Mouse (Mus musculus) spleen, adult 2 months (tissue): ENCODE results near the gene Pld5. TPM values are rescaled to one million over a fixed set of nuclear protein-coding genes. Genes with fewer than 3 reads are reported as not detected.

Experiments
- DNase-seq, 2 experiments: peaks; one replicate each; pipeline versions ENCODE4 v3.0.0 to v3.0.0-alpha.2; 2012 to 2021; ENCODE audit warnings: low spot score in 2 of 2, low read depth in 1 of 2
- H3K27ac ChIP-seq: fragments of 200-500 bp; 2 replicates; pipeline ENCODE4 v1.5.1; 2012; ENCODE audit warnings: low read length, inconsistent platforms; ENCODE audit not compliant: insufficient read depth
- H3K27me3 ChIP-seq: fragments of 200-500 bp; 2 replicates; pipeline ENCODE4 v1.6.1; 2012; ENCODE audit warnings: mild to moderate bottlenecking, moderate library complexity, low read length, inconsistent platforms; ENCODE audit not compliant: control insufficient read depth, insufficient read depth
- H3K36me3 ChIP-seq: fragments of 200-500 bp; 2 replicates; pipeline ENCODE4 v1.6.1; 2012; ENCODE audit warnings: mild to moderate bottlenecking, low read length, inconsistent platforms; ENCODE audit not compliant: control insufficient read depth, insufficient read depth
- H3K4me1 ChIP-seq: fragments of 200-500 bp; 2 replicates; pipeline ENCODE4 v1.6.1; 2011; ENCODE audit warnings: inconsistent platforms; ENCODE audit not compliant: control insufficient read depth, insufficient read depth, insufficient read length
- H3K4me3 ChIP-seq: fragments of 200-500 bp; 2 replicates; pipeline ENCODE4 v1.5.1; 2011; ENCODE audit warnings: mild to moderate bottlenecking, inconsistent platforms; ENCODE audit not compliant: insufficient read depth, insufficient read length; ENCODE audit errors: extremely low read depth
- CTCF ChIP-seq: fragments of 200-500 bp; IDR thresholded peaks from 2 replicates; pipeline ENCODE4 v1.5.1; 2011; ENCODE audit warnings: mild to moderate bottlenecking, inconsistent platforms; ENCODE audit not compliant: insufficient read depth, insufficient read length, insufficient replicate concordance; ENCODE audit errors: extremely low read depth
- POLR2A ChIP-seq: fragments of 200-500 bp; IDR thresholded peaks from 2 replicates; pipeline ENCODE4 v1.6.1; 2011; ENCODE audit warnings: low read depth, low read length, inconsistent platforms
- WGBS: fragments of 180-500 bp; shearing (Covaris S2); methylation state at CpG from one replicate; pipeline ENCODE4 v1.1.7; 2018; 5-methylcytosine and 5-hydroxymethylcytosine counted together
- polyA plus RNA-seq: library from polyadenylated mRNA; depleted of rRNA; stranded (reverse); fragments of >200 nt; gene quantifications from 2 replicates; pipeline ENCODE4 v1.2.3, GENCODE M21; 2012

Pld5 gene
- polyA plus RNA-seq, 1 experiment = not detected

DNA sequence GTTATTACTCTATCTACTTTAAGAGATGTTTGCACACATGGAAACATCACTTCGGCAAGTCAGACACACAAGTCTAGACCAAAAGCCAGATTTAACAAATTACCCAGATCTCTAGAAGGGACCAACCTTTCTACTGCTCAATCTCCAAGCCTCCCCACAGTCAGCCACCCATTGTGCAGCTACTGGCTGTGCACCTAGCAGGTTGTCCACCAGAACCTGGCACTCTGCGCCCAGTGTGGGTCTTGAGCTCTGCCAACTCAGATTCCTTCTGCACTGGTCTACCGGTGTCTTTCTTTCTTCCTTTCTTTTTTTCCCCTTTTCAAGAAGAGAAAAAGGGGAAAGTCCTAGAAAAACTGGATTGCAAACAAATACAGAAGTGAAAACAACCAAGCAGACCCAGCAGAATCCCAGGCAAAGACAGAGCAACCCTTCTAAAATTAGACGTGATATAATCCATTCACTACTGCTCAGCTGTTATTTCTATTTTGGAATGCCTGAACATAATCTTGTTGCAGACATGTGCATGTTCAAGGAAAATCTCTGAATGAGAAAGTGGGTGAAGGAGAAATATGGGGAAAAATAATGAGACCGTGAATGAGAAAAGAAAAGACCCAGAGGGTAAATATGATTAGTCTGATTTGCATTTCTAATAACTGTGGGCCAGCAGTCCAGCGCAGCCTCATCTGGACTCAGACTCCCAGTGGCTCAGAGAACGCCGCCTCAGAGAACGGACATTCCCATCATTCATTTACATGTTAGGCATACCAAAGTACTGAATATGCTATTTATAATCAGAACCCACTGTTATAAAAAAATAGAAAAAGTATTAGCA, 27.0 kb downstream of the Pld5 start:
- H3K27me3 ChIP-seq = no peaks in the 10 kb centered on the region
- 92% methylated on average over 9 of the region's 9 CpGs for WGBS
- no peak overlapping the region for H3K27ac ChIP-seq
- no peak overlapping the region for H3K4me3 ChIP-seq
- no peaks in the 10 kb centered on the region for H3K36me3 ChIP-seq
- TF ChIP-seq CTCF (no peak), POLR2A (no peak)
- no peak for DNase-seq
- H3K4me1 ChIP-seq = no peaks in the 10 kb centered on the region

DNA sequence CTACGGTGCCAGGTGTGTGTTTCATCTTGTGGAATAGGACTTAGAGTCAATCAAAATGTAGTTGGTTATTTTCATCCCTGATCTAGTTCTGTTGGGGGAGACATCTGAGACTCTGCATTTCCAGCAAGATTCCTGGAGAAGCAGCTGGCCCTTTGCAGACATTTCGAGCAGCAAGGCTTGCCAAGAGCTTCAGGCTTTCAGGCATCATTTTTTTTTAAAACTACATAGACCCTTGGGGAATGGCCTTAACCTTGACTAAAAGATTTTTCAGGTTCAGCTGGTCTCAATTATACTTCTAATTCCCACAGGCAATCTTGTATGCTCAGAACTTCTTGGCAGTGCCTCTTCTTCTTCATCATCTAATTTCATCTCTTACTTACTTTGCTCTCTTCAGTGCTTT, 35.9 kb downstream of the Pld5 start:
- Histone ChIP-seq H3K27ac (no peak overlapping the region), H3K4me1 (no peaks in the 10 kb centered on the region), H3K4me3 (no peak overlapping the region), H3K27me3 (no peaks in the 10 kb centered on the region), H3K36me3 (no peaks in the 10 kb centered on the region)
- WGBS = 76% methylated on average over 2 of the region's 2 CpGs
- TF ChIP-seq POLR2A (no peak), CTCF (no peak)
- no peak for DNase-seq

DNA sequence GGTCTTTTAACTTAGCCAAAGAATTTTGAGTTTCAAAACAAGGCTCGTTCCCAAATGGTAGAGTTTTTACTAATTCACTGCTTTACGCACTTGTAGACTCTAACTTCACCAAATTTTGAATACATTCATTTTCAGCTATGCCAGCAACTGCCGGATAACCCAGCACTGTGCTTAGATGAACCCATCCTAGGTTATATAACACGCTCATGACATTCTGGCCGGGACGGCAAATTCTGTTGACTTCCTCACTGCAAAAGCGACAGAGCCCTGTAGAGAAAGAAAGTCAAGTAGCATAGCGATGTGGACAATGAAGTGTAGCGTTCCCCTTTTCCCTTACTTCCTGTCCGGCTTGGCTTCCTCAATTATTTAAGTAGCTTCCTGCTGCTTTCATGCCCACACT, 51.3 kb downstream of the Pld5 start:
- Histone ChIP-seq H3K27me3 (no peaks in the 10 kb centered on the region), H3K4me3 (no peak overlapping the region), H3K36me3 (no peaks in the 10 kb centered on the region), H3K27ac (no peak overlapping the region), H3K4me1 (no peaks in the 10 kb centered on the region)
- TF ChIP-seq CTCF (no peak), POLR2A (no peak)
- DNase-seq = no peak
- WGBS = 19% methylated on average over 10 of the region's 10 CpGs

DNA sequence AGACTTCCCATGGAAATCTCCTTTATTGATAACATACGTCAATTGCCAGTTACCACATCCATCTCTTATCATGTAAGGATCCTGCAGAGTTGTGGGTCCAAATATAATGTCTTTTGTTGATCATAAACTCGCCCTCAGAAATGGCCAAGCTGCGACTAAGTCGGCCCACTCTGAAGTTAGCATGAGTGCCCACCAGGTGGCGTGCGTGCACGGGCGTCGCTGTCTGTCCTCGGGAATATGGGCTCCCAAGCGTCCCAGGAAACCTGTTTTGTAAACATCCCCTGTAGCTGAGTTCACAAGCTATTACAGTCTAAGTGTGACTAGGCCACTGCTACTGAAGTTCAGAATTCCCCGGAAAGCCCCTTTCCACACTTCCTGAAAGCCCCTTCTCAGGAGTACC, 51.9 kb downstream of the Pld5 start:
- no peaks in the 10 kb centered on the region for H3K4me1 ChIP-seq
- WGBS = 8% methylated on average over 12 of the region's 12 CpGs
- no peak for TF ChIP-seq POLR2A
- no peak for TF ChIP-seq CTCF
- no peak overlapping the region for H3K4me3 ChIP-seq
- no peak for DNase-seq
- H3K27me3 ChIP-seq = no peaks in the 10 kb centered on the region
- no peak overlapping the region for H3K27ac ChIP-seq
- no peaks in the 10 kb centered on the region for H3K36me3 ChIP-seq

GRCm38 (mm10) chr1:176218217-176218616, 56.9 kb downstream of the Pld5 start:
- no peak overlapping the region for H3K4me3 ChIP-seq
- 82% methylated on average over 5 of the region's 5 CpGs for WGBS
- H3K4me1 ChIP-seq = no peaks in the 10 kb centered on the region
- H3K27me3 ChIP-seq = no peaks in the 10 kb centered on the region
- no peak overlapping the region for H3K27ac ChIP-seq
- no peak for DNase-seq
- no peaks in the 10 kb centered on the region for H3K36me3 ChIP-seq
- no peak for TF ChIP-seq POLR2A

GRCm38 (mm10) chr1:176213645-176214221, 61.4 kb downstream of the Pld5 start:
- no peaks in the 10 kb centered on the region for H3K4me1 ChIP-seq
- H3K36me3 ChIP-seq = no peaks in the 10 kb centered on the region
- H3K4me3 ChIP-seq = no peak overlapping the region
- DNase-seq = no peak
- H3K27ac ChIP-seq = no peak overlapping the region
- no peaks in the 10 kb centered on the region for H3K27me3 ChIP-seq
- TF ChIP-seq POLR2A = no peak
- TF ChIP-seq CTCF = no peak
- 68% methylated on average over 17 of the region's 17 CpGs for WGBS
